17 mouse cellular contexts compared by ENCODE assay signal in genomic region chr14:23899462-23899861, GRCm38 (mm10).
"Had no signal": no experiment of that assay in that cellular context is flagged by ENCODE, and none has a peak within 500 bp of the region (broad histone marks: within the 10 kb centered on the region; RNA-seq: fewer than 3 reads in every experiment).

No protein-coding gene starts in this region.

- H3K27ac ChIP-seq: lung, embryonic 15.5 days; midbrain, embryonic 10.5 days; midbrain, embryonic 12.5 days; neural tube, embryonic 13.5 days; neural tube, embryonic 15.5 days had no signal

- ATAC-seq: liver, postnatal 0 days; midbrain, embryonic 16.5 days had no signal

- H3K4me3 ChIP-seq: lung, embryonic 15.5 days; midbrain, embryonic 10.5 days; midbrain, embryonic 12.5 days; myocyte; neural tube, embryonic 13.5 days; neural tube, embryonic 15.5 days had no signal

- H3K36me3 ChIP-seq: lung, embryonic 15.5 days; midbrain, embryonic 10.5 days; midbrain, embryonic 12.5 days; neural tube, embryonic 13.5 days; neural tube, embryonic 15.5 days had no signal

- H3K4me2 ChIP-seq: lung, embryonic 15.5 days; midbrain, embryonic 12.5 days; neural tube, embryonic 13.5 days; neural tube, embryonic 15.5 days had no signal

- DNase-seq: liver, postnatal 0 days; lung, adult 2 months; midbrain, embryonic 14.5 days; retina, postnatal 1 day; right cerebral cortex, postnatal 14 days; right cerebral cortex, postnatal 4 days; spleen, adult 18-20 months; thymus, adult 18-20 months; thymus, postnatal 14 days; thymus, postnatal 36 days had no signal

- H3K9ac ChIP-seq: liver, postnatal 0 days; lung, embryonic 15.5 days; midbrain, embryonic 12.5 days; neural tube, embryonic 13.5 days; neural tube, embryonic 15.5 days had no signal

- H3K4me1 ChIP-seq: lung, embryonic 15.5 days had no signal

- H3K27me3 ChIP-seq: lung, embryonic 15.5 days; neural tube, embryonic 13.5 days; neural tube, embryonic 15.5 days had no signal

- H3K9me3 ChIP-seq: lung, embryonic 15.5 days; midbrain, embryonic 10.5 days; midbrain, embryonic 12.5 days; neural tube, embryonic 13.5 days; neural tube, embryonic 15.5 days had no signal
